Mouse (Mus musculus) stomach, postnatal 0 days (tissue): ENCODE data around the gene Qrich1. TPM values are rescaled to one million over a fixed set of nuclear protein-coding genes. Genes with fewer than 3 reads are reported as not detected.

Source experiments
- ATAC-seq: fragments of 200-750 bp; cut with Nextera tagmentation; 2 replicates; pipeline ENCODE4 v1.8.0; 2017; ENCODE audit not compliant: low FRiP score, low TSS enrichment
- DNase-seq: peaks from one replicate; pipeline ENCODE4 v3.0.0-alpha.2; 2016; ENCODE audit warnings: low spot score
- H3K27ac ChIP-seq: fragments of 300-500 bp; sonication (generic); replicated peaks from 2 replicates; pipeline ENCODE4 v1.5.1; 2014; ENCODE audit warnings: mild to moderate bottlenecking, control low read depth
- H3K27me3 ChIP-seq: fragments of 300-500 bp; sonication (generic); 2 replicates; pipeline ENCODE4 v1.6.1; 2014; ENCODE audit warnings: low read length; ENCODE audit not compliant: control insufficient read depth, insufficient read depth
- H3K36me3 ChIP-seq: fragments of 300-500 bp; sonication (generic); 2 replicates; pipeline ENCODE4 v1.6.1; 2014; ENCODE audit warnings: low read length, mixed read lengths; ENCODE audit not compliant: control insufficient read depth, insufficient read depth
- H3K4me1 ChIP-seq: fragments of 300-500 bp; sonication (generic); replicated peaks from 2 replicates; pipeline ENCODE4 v1.6.1; 2014; ENCODE audit warnings: antibody characterized with exemption; ENCODE audit not compliant: control insufficient read depth, insufficient read depth
- H3K4me2 ChIP-seq: fragments of 300-500 bp; sonication (generic); replicated peaks from 2 replicates; pipeline ENCODE4 v1.6.1; 2014; ENCODE audit warnings: low read depth, mild to moderate bottlenecking, control low read depth, moderate library complexity
- H3K4me3 ChIP-seq: fragments of 300-500 bp; sonication (generic); 2 replicates; pipeline ENCODE4 v1.5.1; 2014; ENCODE audit warnings: low read depth, low read length, control low read depth
- H3K9ac ChIP-seq: fragments of 300-500 bp; sonication (generic); 2 replicates; pipeline ENCODE4 v1.6.1; 2014; ENCODE audit warnings: mild to moderate bottlenecking, low read length, control low read depth, mixed read lengths
- H3K9me3 ChIP-seq: fragments of 300-500 bp; sonication (generic); 2 replicates; pipeline ENCODE4 v1.6.1; 2016; ENCODE audit warnings: low read length; ENCODE audit not compliant: control insufficient read depth
- CTCF ChIP-seq: IDR thresholded peaks from 2 replicates; pipeline ENCODE4 v1.5.1; 2016; ENCODE audit warnings: antibody characterized with exemption, low read depth, mild to moderate bottlenecking, moderate library complexity
- EP300 ChIP-seq: optimal IDR thresholded peaks from 2 replicates; pipeline ENCODE3; 2016; ENCODE audit warnings: antibody characterized with exemption
- WGBS: fragments of 180-500 bp; shearing (Covaris S2); extraction: QIAGEN DNeasy Blood & Tissue Kit; methylation state at CpG from one replicate; pipeline ENCODE4 v1.1.7; 2014; 5-methylcytosine and 5-hydroxymethylcytosine counted together
- polyA plus RNA-seq: library from polyadenylated mRNA; unstranded; fragments of >200 nt; fragmentation: Nextera tagmentation; extraction: Ambion mirVana; gene quantifications from 2 replicates; pipeline ENCODE4 v1.2.1, GENCODE M21; 2015

Gene Qrich1
- polyA plus RNA-seq, 1 experiment from 2014 or later: 47.7 TPM

DNA sequence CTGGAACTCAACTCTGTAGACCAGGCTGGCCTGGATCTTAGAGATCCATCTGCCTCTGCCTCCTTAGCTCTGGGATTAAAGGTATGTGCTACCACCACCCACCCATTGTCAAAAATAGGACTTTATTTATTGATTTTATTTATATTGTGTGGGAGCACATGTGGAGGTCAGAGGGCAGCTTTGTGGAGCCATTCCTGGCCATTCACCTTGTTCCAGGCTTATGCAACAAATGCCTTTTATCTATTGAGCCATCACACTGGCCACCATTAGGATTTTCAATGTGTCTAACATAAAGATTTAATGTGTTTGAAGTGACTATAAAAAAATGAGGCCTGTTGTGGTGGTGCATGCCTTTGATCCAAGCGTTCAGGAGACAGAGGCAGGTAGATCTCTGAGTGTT, 14.9 kb downstream of the Qrich1 start:
- ATAC-seq (no peak), DNase-seq (no peak)
- WGBS: 91% methylated on average over 1 of the region's 1 CpGs
- no peak overlapping the region for H3K4me3 ChIP-seq
- no peaks in the 10 kb centered on the region for H3K27me3 ChIP-seq
- no peaks in the 10 kb centered on the region for H3K9me3 ChIP-seq
- TF ChIP-seq CTCF: no peak
- TF ChIP-seq EP300: no peak
- peaks cover 30% of the 10 kb centered on the region for H3K36me3 ChIP-seq
- H3K9ac ChIP-seq: no peak overlapping the region
- no peak overlapping the region for H3K4me2 ChIP-seq
- no peaks in the 10 kb centered on the region for H3K4me1 ChIP-seq
- H3K27ac ChIP-seq: no peak overlapping the region

DNA sequence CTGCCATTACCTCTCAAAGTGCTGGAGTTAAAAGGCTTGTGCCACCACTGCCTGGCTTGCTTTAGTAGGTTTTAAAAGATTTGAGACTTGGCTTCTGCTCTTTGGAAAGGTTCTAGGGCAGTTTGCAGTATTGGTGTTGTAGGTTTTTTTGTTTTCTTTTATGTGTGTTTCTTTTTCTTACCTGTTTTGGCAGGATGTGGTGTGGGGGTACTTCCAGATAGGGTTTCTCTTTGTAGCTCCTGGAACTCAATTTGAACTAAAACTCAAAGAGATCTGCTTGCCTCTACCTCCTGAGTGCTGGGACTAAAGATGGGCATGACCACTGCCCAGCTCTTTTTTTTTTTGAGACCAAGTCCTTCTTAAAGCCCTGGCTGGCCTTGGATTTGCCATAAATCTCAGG, 24.2 kb downstream of the Qrich1 start:
- Histone ChIP-seq H3K4me1 (no peaks in the 10 kb centered on the region), H3K4me2 (no peak overlapping the region), H3K9me3 (no peaks in the 10 kb centered on the region), H3K4me3 (no peak overlapping the region), H3K27me3 (no peaks in the 10 kb centered on the region), H3K9ac (no peak overlapping the region), H3K27ac (no peak overlapping the region), H3K36me3 (peaks cover 32% of the 10 kb centered on the region)
- no peak for ATAC-seq
- TF ChIP-seq EP300 (no peak), CTCF (no peak)
- DNase-seq: no peak

DNA sequence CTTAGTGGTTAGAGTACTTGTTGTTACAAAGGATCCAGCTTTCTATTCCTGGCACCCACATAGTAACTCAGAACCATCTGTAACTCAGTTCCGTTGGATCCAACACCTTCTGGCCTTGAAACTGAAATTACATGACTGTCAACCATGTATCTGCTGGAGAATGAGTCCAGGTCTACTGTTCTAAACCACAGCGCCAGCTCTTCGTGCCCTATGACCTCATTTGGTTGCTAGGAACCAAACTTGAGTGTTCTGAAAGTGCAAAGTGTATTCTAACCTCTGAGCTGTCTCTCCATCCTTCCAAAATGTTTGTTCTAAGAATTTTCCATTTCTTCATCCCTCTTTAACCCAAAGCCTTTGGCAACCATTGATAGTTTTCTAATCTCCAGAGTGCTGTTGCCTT, 29.4 kb downstream of the Qrich1 start:
- Histone ChIP-seq H3K36me3 (peaks cover 38% of the 10 kb centered on the region), H3K4me3 (no peak overlapping the region), H3K9ac (no peak overlapping the region), H3K4me2 (no peak overlapping the region), H3K27me3 (no peaks in the 10 kb centered on the region), H3K9me3 (no peaks in the 10 kb centered on the region), H3K4me1 (no peaks in the 10 kb centered on the region), H3K27ac (no peak overlapping the region)
- 96% methylated on average over 3 of the region's 3 CpGs for WGBS
- no peak for DNase-seq
- TF ChIP-seq CTCF: no peak
- TF ChIP-seq EP300: no peak
- no peak for ATAC-seq

DNA sequence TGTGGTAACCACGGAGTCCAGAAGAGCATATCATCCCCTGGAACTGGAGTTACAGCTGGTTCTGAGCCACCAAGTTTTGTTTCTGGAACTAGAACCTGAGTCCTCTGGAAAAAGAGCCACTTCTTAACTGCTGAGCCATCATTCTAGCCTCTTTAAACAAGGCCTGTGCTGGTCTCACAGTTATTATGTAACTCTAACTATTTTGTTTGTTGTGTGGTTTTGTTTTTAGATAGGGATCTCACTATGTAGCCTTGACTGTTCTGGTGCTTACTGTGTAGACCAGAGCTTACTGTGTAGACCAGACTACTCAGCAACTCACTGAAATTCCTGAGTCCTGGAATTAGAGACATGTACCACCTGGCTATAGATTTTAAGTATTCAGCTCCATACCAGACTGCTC, 30.3 kb downstream of the Qrich1 start:
- TF ChIP-seq EP300 (no peak), CTCF (no peak)
- no peaks in the 10 kb centered on the region for H3K9me3 ChIP-seq
- H3K27me3 ChIP-seq: no peaks in the 10 kb centered on the region
- H3K9ac ChIP-seq: no peak overlapping the region
- no peak overlapping the region for H3K4me2 ChIP-seq
- ATAC-seq (no peak), DNase-seq (no peak)
- WGBS: 91% methylated on average over 1 of the region's 1 CpGs
- no peaks in the 10 kb centered on the region for H3K4me1 ChIP-seq
- H3K27ac ChIP-seq: no peak overlapping the region
- H3K36me3 ChIP-seq: peaks cover 33% of the 10 kb centered on the region
- H3K4me3 ChIP-seq: no peak overlapping the region

DNA sequence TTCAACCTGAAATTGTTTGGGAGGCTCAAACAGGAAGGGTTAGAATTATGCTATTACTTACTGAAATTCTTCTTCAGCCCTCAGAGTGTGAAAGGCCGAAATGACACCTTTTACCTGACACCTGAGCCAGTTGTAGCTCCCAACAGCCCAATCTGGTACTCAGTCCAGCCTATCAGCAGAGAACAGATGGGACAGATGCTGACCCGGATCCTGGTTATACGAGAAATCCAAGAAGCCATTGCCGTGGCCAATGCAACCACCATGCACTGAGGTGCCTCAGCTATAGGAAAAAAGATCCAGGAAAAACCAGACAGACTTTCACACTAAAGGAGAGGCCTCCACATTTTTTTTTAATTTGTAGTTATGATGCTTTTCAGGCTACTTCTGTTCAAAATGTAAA, 42.6 kb downstream of the Qrich1 start:
- no peak for ATAC-seq
- H3K4me1 ChIP-seq: no peaks in the 10 kb centered on the region
- H3K27ac ChIP-seq: no peak overlapping the region
- H3K36me3 ChIP-seq: peaks cover 20% of the 10 kb centered on the region
- no peak overlapping the region for H3K9ac ChIP-seq
- H3K27me3 ChIP-seq: no peaks in the 10 kb centered on the region
- TF ChIP-seq EP300 (no peak), CTCF (no peak)
- DNase-seq: no peak
- H3K4me2 ChIP-seq: no peak overlapping the region
- H3K4me3 ChIP-seq: no peak overlapping the region
- no peaks in the 10 kb centered on the region for H3K9me3 ChIP-seq
- 93% methylated on average over 4 of the region's 4 CpGs for WGBS

DNA sequence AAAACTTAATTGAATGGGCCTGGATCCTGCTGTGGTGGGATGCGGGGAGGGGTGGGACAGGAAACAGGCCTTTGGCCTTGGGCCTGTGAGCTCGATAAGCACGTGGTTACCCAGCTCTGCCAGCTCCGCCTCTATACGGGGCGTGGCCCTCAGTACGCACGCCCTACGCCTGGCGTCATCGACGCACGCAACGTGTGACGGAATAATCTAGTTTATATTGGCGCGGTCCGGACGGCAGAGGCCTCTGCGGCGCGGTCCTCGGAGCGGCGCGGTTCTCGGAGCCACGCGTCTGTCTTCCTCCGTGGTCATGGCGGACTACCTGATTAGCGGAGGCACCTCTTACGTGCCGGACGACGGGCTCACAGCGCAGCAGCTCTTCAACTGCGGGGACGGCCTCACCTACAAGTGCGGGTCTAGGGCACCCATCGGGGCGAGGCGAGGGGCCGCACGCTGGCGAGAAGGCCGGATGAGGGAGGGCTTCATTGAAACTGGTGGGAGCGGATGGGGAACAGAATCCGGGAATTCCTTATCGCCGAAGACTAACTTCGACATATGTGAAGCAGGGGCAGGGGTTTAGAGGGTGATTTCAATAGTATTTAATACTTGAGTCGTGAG, 43.7 kb downstream of the Qrich1 start, which contains the start of gene Impdh2:
Impdh2 (plus strand) TSS at position 60 of the 615 bp plus-strand sequence.
- Histone ChIP-seq H3K4me3 (peak within 1 kb of the TSS; percentile 52), H3K4me2 (peak within 1 kb of the TSS; percentile 74), H3K9me3 (no peaks in the 10 kb centered on the region), H3K36me3 (peaks cover 17% of the 10 kb centered on the region), H3K9ac (peak within 1 kb of the TSS; percentile 69), H3K4me1 (no peaks in the 10 kb centered on the region), H3K27ac (peak within 1 kb of the TSS; percentile 67; the same call in 1 of the 2 replicates), H3K27me3 (no peaks in the 10 kb centered on the region)
- 0% methylated on average over 50 of the region's 53 CpGs for WGBS
- TF ChIP-seq EP300: peak; percentile 60
- TF ChIP-seq CTCF: peak; percentile 39
- ATAC-seq (peak; percentile 99), DNase-seq (peak; percentile 96)
